In genomic region chr3:83127088-83127725, GRCm38 (mm10) we compare ENCODE assay signal across 8 mouse cellular contexts. TPM values are rescaled to one million over a fixed set of nuclear protein-coding genes. Genes with fewer than 3 reads are reported as not detected.
DNase-seq lines count a peak whose midpoint lies in the region; ATAC-seq and TF ChIP-seq lines count a peak whose summit lies in the region.

No protein-coding gene starts in this region.

- peak overlapping the region; percentile 11; the same call in 1 of the 2 replicates for H3K9ac ChIP-seq in intestine, postnatal 0 days (ENCODE audit: low read depth, low read length)
- H3K9ac ChIP-seq in midbrain, embryonic 16.5 days (ENCODE audit: low read depth, low read length), result peak overlapping the region; percentile 77

- DNase-seq in cerebellum, postnatal 25 days, result peak; percentile 14 to 29
- no peak for DNase-seq in cerebellum, adult 9-11 months
- no peak for DNase-seq in Patski (ENCODE audit: low read depth, low spot score)
- DNase-seq in gastrocnemius, postnatal 14 days, result peak; percentile 64
- DNase-seq in natural killer cell, adult 2 months (ENCODE audit: low spot score in 2 of 2), result no peak
- DNase-seq in urinary bladder, adult 18-20 months (ENCODE audit: low spot score in 2 of 2), result no peak

- POLR2A ChIA-PET in Patski (lab: Charles Lee), result interaction anchor here (0.9 kb wide), 1 partner anchor 10 kb away, joined by 3 read pairs; no protein-coding TSS in a partner anchor

- intact Hi-C loops in gastrocnemius, postnatal 14 days (cut with DNase I; ENCODE audit: low total_unique reads), result no loop called here

- peak overlapping the region; percentile 48 for H3K4me3 ChIP-seq in intestine, postnatal 0 days (ENCODE audit: low read depth, low read length)
- H3K4me3 ChIP-seq in midbrain, embryonic 16.5 days (ENCODE audit: low read depth, low read length), result peak overlapping the region; percentile 69

- H3K36me3 ChIP-seq in intestine, postnatal 0 days (ENCODE audit: control insufficient read depth, insufficient read depth), result no peaks in the 10 kb centered on the region
- no peaks in the 10 kb centered on the region for H3K36me3 ChIP-seq in midbrain, embryonic 16.5 days (ENCODE audit: control insufficient read depth, insufficient read depth, low read length)

- H3K27ac ChIP-seq in intestine, postnatal 0 days (ENCODE audit: low read depth, low read length), result no peak overlapping the region
- H3K27ac ChIP-seq in midbrain, embryonic 16.5 days (ENCODE audit: low read length), result peak overlapping the region; percentile 26; the same call in 1 of the 2 replicates

- no peak for TF ChIP-seq CTCF in Patski (IDR thresholded peaks at IDR 0.05)
- no peak for TF ChIP-seq CTCF in intestine, postnatal 0 days (IDR thresholded peaks at IDR 0.05; ENCODE audit: low read depth)

- in situ Hi-C loops in Patski (cut with MboI; ENCODE audit: low pct_unique_long_range_greater_than_20kb), result no loop called here

- CTCF ChIA-PET in Patski (lab: Charles Lee), result interaction anchor here (1.0 to 1.6 kb wide), 2 partner anchors 13 to 17 kb away, joined by 3 read pairs; no protein-coding TSS in a partner anchor

- ATAC-seq in Patski, result peak; percentile 19
- no peak for ATAC-seq in intestine, postnatal 0 days
- ATAC-seq in midbrain, embryonic 16.5 days, result peak; percentile 69

- H3K27me3 ChIP-seq in Patski, result peaks cover 74% of the 10 kb centered on the region
- H3K27me3 ChIP-seq in intestine, postnatal 0 days (replicated peaks; ENCODE audit: control insufficient read depth, insufficient read depth, low read length), result peaks cover 42% of the 10 kb centered on the region
- H3K27me3 ChIP-seq in midbrain, embryonic 16.5 days (ENCODE audit: control insufficient read depth, insufficient read depth, low read depth, low read length), result peaks cover 24% of the 10 kb centered on the region

- peak overlapping the region; percentile 85 for H3K4me2 ChIP-seq in intestine, postnatal 0 days (replicated peaks; ENCODE audit: low read depth)
- peak overlapping the region; percentile 100 for H3K4me2 ChIP-seq in midbrain, embryonic 16.5 days (ENCODE audit: low read length)

- no peaks in the 10 kb centered on the region for H3K9me3 ChIP-seq in intestine, postnatal 0 days (ENCODE audit: control insufficient read depth)
- H3K9me3 ChIP-seq in midbrain, embryonic 16.5 days (replicated peaks; ENCODE audit: control insufficient read depth, low read length, poor library complexity, severe bottlenecking), result no peaks in the 10 kb centered on the region

- H3K4me1 ChIP-seq in intestine, postnatal 0 days (replicated peaks; ENCODE audit: control insufficient read depth, insufficient read depth, low read length), result 0 out of 2 replicates have a peak, but pooled peaks cover 3% of the 10 kb centered on the region
- peaks cover 11% of the 10 kb centered on the region; the same call in 1 of the 2 replicates for H3K4me1 ChIP-seq in midbrain, embryonic 16.5 days (ENCODE audit: control insufficient read depth, insufficient read depth, low read length)

- 1% methylated on average over 36 of the region's 37 CpGs for WGBS in intestine, postnatal 0 days
- WGBS in midbrain, embryonic 16.5 days, result under 1% methylated on average over 34 of the region's 37 CpGs

RNA-seq across cellular contexts. Expression of gene Dchs2, which starts 0.5 kb away (rescaled TPM):
- 0.12 TPM for polyA plus RNA-seq in Patski (2021)
- total RNA-seq in gastrocnemius, postnatal 14 days (2021), result 1 to 10 TPM; 3.9 to 4.4 TPM
- 0.07 and 0.08 TPM in 2 replicates for polyA plus RNA-seq in intestine, postnatal 0 days (2015; fragmentation: Nextera tagmentation; extraction: Ambion mirVana)
- 0.69 and 0.75 TPM in 2 replicates for polyA plus RNA-seq in midbrain, embryonic 16.5 days (2015; fragmentation: Nextera tagmentation; extraction: Ambion mirVana)

Comparison
In these comparisons a context has a peak if more than half of its experiments do, and no peak if none do; other contexts are left out.
1. DNase-seq: peak in cerebellum, postnatal 25 days (2 of 2) and gastrocnemius, postnatal 14 days (single experiment); none in cerebellum, adult 9-11 months (single experiment), Patski (single experiment), natural killer cell, adult 2 months (0 of 2) and urinary bladder, adult 18-20 months (0 of 2).